Mouse (Mus musculus) stomach, postnatal 0 days (tissue): ENCODE measurements around the gene Ston2. TPM values are rescaled to one million over a fixed set of nuclear protein-coding genes. Genes with fewer than 3 reads are reported as not detected.

Experiments
- ATAC-seq: fragments of 200-750 bp; cut with Nextera tagmentation; 2 replicates; pipeline ENCODE4 v1.8.0; 2017; ENCODE audit not compliant: low FRiP score, low TSS enrichment
- DNase-seq: peaks from one replicate; pipeline ENCODE4 v3.0.0-alpha.2; 2016; ENCODE audit warnings: low spot score
- H3K27ac ChIP-seq: fragments of 300-500 bp; sonication (generic); replicated peaks from 2 replicates; pipeline ENCODE4 v1.5.1; 2014; ENCODE audit warnings: mild to moderate bottlenecking, control low read depth
- H3K27me3 ChIP-seq: fragments of 300-500 bp; sonication (generic); 2 replicates; pipeline ENCODE4 v1.6.1; 2014; ENCODE audit warnings: low read length; ENCODE audit not compliant: control insufficient read depth, insufficient read depth
- H3K36me3 ChIP-seq: fragments of 300-500 bp; sonication (generic); 2 replicates; pipeline ENCODE4 v1.6.1; 2014; ENCODE audit warnings: low read length, mixed read lengths; ENCODE audit not compliant: control insufficient read depth, insufficient read depth
- H3K4me1 ChIP-seq: fragments of 300-500 bp; sonication (generic); replicated peaks from 2 replicates; pipeline ENCODE4 v1.6.1; 2014; ENCODE audit warnings: antibody characterized with exemption; ENCODE audit not compliant: control insufficient read depth, insufficient read depth
- H3K4me2 ChIP-seq: fragments of 300-500 bp; sonication (generic); replicated peaks from 2 replicates; pipeline ENCODE4 v1.6.1; 2014; ENCODE audit warnings: low read depth, mild to moderate bottlenecking, control low read depth, moderate library complexity
- H3K4me3 ChIP-seq: fragments of 300-500 bp; sonication (generic); 2 replicates; pipeline ENCODE4 v1.5.1; 2014; ENCODE audit warnings: low read depth, low read length, control low read depth
- H3K9ac ChIP-seq: fragments of 300-500 bp; sonication (generic); 2 replicates; pipeline ENCODE4 v1.6.1; 2014; ENCODE audit warnings: mild to moderate bottlenecking, low read length, control low read depth, mixed read lengths
- H3K9me3 ChIP-seq: fragments of 300-500 bp; sonication (generic); 2 replicates; pipeline ENCODE4 v1.6.1; 2016; ENCODE audit warnings: low read length; ENCODE audit not compliant: control insufficient read depth
- CTCF ChIP-seq: IDR thresholded peaks from 2 replicates; pipeline ENCODE4 v1.5.1; 2016; ENCODE audit warnings: antibody characterized with exemption, low read depth, mild to moderate bottlenecking, moderate library complexity
- EP300 ChIP-seq: optimal IDR thresholded peaks from 2 replicates; pipeline ENCODE3; 2016; ENCODE audit warnings: antibody characterized with exemption
- WGBS: fragments of 180-500 bp; shearing (Covaris S2); extraction: QIAGEN DNeasy Blood & Tissue Kit; methylation state at CpG from one replicate; pipeline ENCODE4 v1.1.7; 2014; 5-methylcytosine and 5-hydroxymethylcytosine counted together
- polyA plus RNA-seq: library from polyadenylated mRNA; unstranded; fragments of >200 nt; fragmentation: Nextera tagmentation; extraction: Ambion mirVana; gene quantifications from 2 replicates; pipeline ENCODE4 v1.2.1, GENCODE M21; 2015

Gene Ston2
- polyA plus RNA-seq, 1 experiment from 2014 or later, result 5.5 TPM

DNA sequence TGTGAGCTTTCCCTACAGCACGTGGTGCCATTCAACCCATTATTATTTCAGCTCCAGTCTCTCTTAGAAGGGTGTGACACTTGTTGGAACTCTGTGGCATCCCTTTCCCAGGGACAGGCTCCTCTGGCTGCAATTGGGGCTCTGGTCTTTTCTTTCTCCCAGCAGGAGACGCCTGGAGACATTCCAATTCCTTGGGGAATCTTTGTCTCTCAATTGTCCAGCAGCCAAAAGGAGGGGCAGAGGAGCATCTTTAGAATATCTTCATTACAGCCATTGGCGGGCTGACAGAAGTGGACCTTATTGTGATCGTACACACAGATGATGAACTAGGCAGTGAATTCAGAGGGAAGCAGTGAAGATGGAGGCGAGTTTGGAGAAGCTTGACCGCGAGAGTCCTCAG is 180.5 kb downstream of the Ston2 start:
- no peaks in the 10 kb centered on the region for H3K9me3 ChIP-seq
- no peak overlapping the region for H3K27ac ChIP-seq
- 56% methylated on average over 7 of the region's 7 CpGs for WGBS
- H3K4me1 ChIP-seq, result no peaks in the 10 kb centered on the region
- no peaks in the 10 kb centered on the region for H3K36me3 ChIP-seq
- no peak for TF ChIP-seq EP300
- TF ChIP-seq CTCF, result no peak
- H3K9ac ChIP-seq, result no peak overlapping the region
- H3K4me3 ChIP-seq, result no peak overlapping the region
- no peaks in the 10 kb centered on the region for H3K27me3 ChIP-seq
- no peak for DNase-seq
- ATAC-seq, result no peak
- H3K4me2 ChIP-seq, result no peak overlapping the region

DNA sequence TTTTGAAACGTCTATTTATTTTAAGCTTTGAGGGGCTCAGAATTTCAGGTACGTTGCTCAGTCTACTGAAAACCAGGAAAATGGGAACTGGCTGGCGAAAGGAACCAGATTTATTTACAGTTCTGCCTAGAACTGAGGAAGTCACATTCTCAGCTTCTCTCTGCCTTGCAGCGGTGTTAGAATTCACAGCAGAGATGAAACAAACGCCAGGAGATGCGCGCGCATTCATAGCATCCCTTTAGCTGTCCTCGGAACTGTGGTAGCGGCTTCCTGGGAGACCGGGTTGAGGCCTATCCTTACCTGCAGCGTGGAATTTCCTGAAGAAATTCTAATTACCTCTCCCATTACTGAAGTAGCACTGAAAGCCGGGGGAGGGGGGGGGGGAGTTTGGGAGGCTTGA is 181.5 kb downstream of the Ston2 start:
- H3K9ac ChIP-seq, result no peak overlapping the region
- no peaks in the 10 kb centered on the region for H3K9me3 ChIP-seq
- TF ChIP-seq EP300 (no peak), CTCF (no peak)
- no peak overlapping the region for H3K27ac ChIP-seq
- no peaks in the 10 kb centered on the region for H3K4me1 ChIP-seq
- ATAC-seq (no peak), DNase-seq (no peak)
- H3K36me3 ChIP-seq, result no peaks in the 10 kb centered on the region
- H3K4me2 ChIP-seq, result no peak overlapping the region
- H3K27me3 ChIP-seq, result no peaks in the 10 kb centered on the region
- H3K4me3 ChIP-seq, result no peak overlapping the region
- 85% methylated on average over 13 of the region's 13 CpGs for WGBS

DNA sequence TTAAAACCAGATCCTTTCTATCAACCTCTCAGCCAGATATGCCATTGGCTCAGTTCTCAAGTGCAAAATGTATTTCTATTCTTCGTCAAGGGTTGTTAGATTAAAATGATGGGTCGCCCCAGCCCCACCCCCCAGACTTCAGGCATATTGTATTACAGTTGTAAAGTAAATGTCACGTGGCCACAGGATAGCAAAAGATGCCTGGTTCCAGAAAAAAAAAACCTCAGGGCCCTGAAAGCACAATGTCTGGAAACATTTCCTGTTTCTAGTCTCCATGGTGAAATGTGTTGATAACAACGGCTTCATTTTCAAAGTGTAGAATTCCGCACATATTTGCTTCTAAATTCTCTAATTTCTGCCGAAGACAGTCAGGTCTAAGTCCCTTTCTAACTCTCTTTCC is 183.6 kb downstream of the Ston2 start:
- Histone ChIP-seq H3K4me3 (no peak overlapping the region), H3K4me2 (no peak overlapping the region), H3K36me3 (no peaks in the 10 kb centered on the region), H3K9me3 (no peaks in the 10 kb centered on the region), H3K27me3 (no peaks in the 10 kb centered on the region), H3K9ac (no peak overlapping the region), H3K27ac (no peak overlapping the region), H3K4me1 (no peaks in the 10 kb centered on the region)
- 21% methylated on average over 6 of the region's 6 CpGs for WGBS
- TF ChIP-seq CTCF, result no peak
- TF ChIP-seq EP300, result no peak
- ATAC-seq (no peak), DNase-seq (no peak)

DNA sequence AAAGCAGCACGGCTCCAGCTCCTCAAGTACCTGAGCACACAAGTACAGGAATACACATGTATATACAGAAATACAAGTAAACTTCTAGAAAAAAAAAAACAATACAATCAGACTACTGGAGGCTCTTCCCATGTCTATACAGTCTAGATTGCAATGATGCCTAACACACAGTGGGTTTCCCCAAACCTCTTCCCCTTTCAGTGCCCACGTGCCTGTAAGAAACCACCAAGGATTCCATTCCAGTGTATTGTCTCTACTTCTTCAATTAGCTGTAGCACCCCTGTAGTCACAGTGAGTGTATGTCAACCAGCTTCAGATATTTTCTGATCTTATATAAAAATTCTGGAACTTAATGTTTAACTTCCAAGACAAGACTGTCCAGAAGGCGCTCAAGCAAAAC is 196.1 kb downstream of the Ston2 start:
- Histone ChIP-seq H3K4me2 (no peak overlapping the region), H3K4me3 (no peak overlapping the region), H3K4me1 (no peaks in the 10 kb centered on the region), H3K27ac (no peak overlapping the region), H3K9ac (no peak overlapping the region), H3K9me3 (no peaks in the 10 kb centered on the region), H3K27me3 (no peaks in the 10 kb centered on the region), H3K36me3 (no peaks in the 10 kb centered on the region)
- DNase-seq (no peak), ATAC-seq (no peak)
- TF ChIP-seq CTCF (no peak), EP300 (no peak)
- WGBS, result 93% methylated on average over 3 of the region's 3 CpGs

DNA sequence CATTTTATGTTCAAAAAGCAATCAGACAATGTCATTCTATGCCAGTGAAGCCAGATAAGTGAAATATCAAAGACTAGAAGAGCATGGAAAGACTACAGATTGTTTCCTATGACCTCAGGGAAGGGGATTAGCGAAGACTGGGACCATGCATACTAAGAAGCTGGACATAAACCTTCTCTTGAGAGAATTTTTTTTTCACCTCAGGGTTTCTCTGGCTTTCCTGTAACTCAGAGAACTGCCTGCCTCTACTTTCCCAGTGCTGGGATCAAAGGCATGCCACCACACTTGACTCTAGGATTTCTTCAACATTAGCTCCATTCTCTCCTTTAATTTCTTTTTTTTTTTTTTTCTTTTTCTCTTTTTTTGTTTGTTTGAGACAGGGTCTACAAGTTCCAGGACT is 197.0 kb downstream of the Ston2 start:
- Histone ChIP-seq H3K4me1 (no peaks in the 10 kb centered on the region), H3K9me3 (no peaks in the 10 kb centered on the region), H3K4me2 (peak overlapping the region; percentile 60), H3K4me3 (peak overlapping the region; percentile 92; the same call in 1 of the 2 replicates), H3K27ac (peak overlapping the region; percentile 100), H3K36me3 (no peaks in the 10 kb centered on the region), H3K27me3 (no peaks in the 10 kb centered on the region), H3K9ac (peak overlapping the region; percentile 78; the same call in 1 of the 2 replicates)
- TF ChIP-seq EP300 (no peak), CTCF (no peak)
- DNase-seq (no peak), ATAC-seq (no peak)
- WGBS, result 94% methylated on average over 1 of the region's 1 CpGs

DNA sequence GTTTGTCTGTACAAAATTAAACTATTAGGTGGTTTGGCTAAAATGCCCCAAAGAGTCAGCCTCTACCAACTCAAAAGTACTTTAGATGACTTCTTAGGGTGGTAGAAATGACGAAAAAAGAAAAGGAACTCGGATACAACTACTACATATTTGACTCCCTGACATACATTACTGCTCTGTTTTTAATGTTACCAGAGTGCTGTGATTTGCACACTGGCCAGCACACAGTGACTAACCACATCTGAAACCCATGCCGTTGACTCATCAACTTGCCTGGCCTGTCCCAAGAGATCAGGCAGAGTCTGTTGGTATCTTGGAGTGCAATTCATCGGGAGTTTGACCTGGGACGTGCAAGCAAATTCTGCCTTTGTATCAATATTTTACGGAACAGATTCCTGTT is 197.5 kb downstream of the Ston2 start:
- no peak for ATAC-seq
- DNase-seq, result peak; percentile 45
- peak overlapping the region; percentile 78 for H3K9ac ChIP-seq

More for the DNA sequence above, 197.5 kb downstream of the Ston2 start:
- Histone ChIP-seq H3K27ac (peak overlapping the region; percentile 100), H3K36me3 (no peaks in the 10 kb centered on the region), H3K4me1 (no peaks in the 10 kb centered on the region), H3K9me3 (no peaks in the 10 kb centered on the region), H3K27me3 (no peaks in the 10 kb centered on the region), H3K4me3 (peak overlapping the region; percentile 92), H3K4me2 (peak overlapping the region; percentile 60)
- WGBS, result 18% methylated on average over 6 of the region's 6 CpGs
- no peak for TF ChIP-seq CTCF
- no peak for TF ChIP-seq EP300
